Mouse (Mus musculus) liver, postnatal 0 days (tissue): ENCODE data around the gene Epn2. TPM values are rescaled to one million over a fixed set of nuclear protein-coding genes. Genes with fewer than 3 reads are reported as not detected.

Experiments
- ATAC-seq: fragments of 200-750 bp; cut with Nextera tagmentation; 2 replicates; pipeline ENCODE4 v1.8.0; 2017; ENCODE audit warnings: mild to moderate bottlenecking, moderate library complexity
- DNase-seq: peaks from one replicate; pipeline ENCODE4 v3.0.0-alpha.2; 2016
- H3K27ac ChIP-seq: fragments of 300-500 bp; sonication (generic); 2 replicates; pipeline ENCODE4 v1.5.1; 2014; ENCODE audit warnings: antibody characterized with exemption, moderate library complexity, mild to moderate bottlenecking, low read depth
- H3K27me3 ChIP-seq: fragments of 300-500 bp; sonication (generic); 2 replicates; pipeline ENCODE4 v1.6.1; 2014; ENCODE audit warnings: low read length, control low read depth, mixed read lengths; ENCODE audit not compliant: insufficient read depth
- H3K36me3 ChIP-seq: fragments of 300-500 bp; sonication (generic); replicated peaks from 2 replicates; pipeline ENCODE4 v1.6.1; 2014; ENCODE audit warnings: mild to moderate bottlenecking, control low read depth, low read length, moderate library complexity, mixed read lengths; ENCODE audit not compliant: insufficient read depth
- H3K4me1 ChIP-seq: fragments of 300-500 bp; sonication (generic); 2 replicates; pipeline ENCODE4 v1.6.1; 2014; ENCODE audit warnings: antibody characterized with exemption, mild to moderate bottlenecking, control low read depth; ENCODE audit not compliant: insufficient read depth
- H3K4me2 ChIP-seq: fragments of 300-500 bp; sonication (generic); 2 replicates; pipeline ENCODE4 v1.6.1; 2014; ENCODE audit warnings: low read depth, mild to moderate bottlenecking, low read length, moderate library complexity, mixed read lengths
- H3K4me3 ChIP-seq: fragments of 300-500 bp; sonication (generic); 2 replicates; pipeline ENCODE4 v1.5.1; 2014; ENCODE audit warnings: low read depth, low read length
- H3K9ac ChIP-seq: fragments of 300-500 bp; sonication (generic); replicated peaks from 2 replicates; pipeline ENCODE4 v1.6.1; 2014; ENCODE audit warnings: mild to moderate bottlenecking, moderate library complexity
- H3K9me3 ChIP-seq: fragments of 300-500 bp; sonication (generic); 2 replicates; pipeline ENCODE4 v1.6.1; 2016; ENCODE audit warnings: mild to moderate bottlenecking, control low read depth, low read length, mixed read lengths
- CTCF ChIP-seq: sonication (generic); IDR thresholded peaks from 2 replicates; pipeline ENCODE4 v1.5.1; 2016; ENCODE audit warnings: antibody characterized with exemption, low read depth
- EP300 ChIP-seq: IDR thresholded peaks from 2 replicates; pipeline ENCODE4 v1.6.1; 2016; ENCODE audit warnings: antibody characterized with exemption, low read depth, mild to moderate bottlenecking
- WGBS: fragments of 180-500 bp; shearing (Covaris S2); extraction: QIAGEN DNeasy Blood & Tissue Kit; methylation state at CpG from one replicate; pipeline ENCODE4 v1.1.7; 2014; ENCODE audit not compliant: insufficient replicate concordance; 5-methylcytosine and 5-hydroxymethylcytosine counted together
- polyA plus RNA-seq: library from polyadenylated mRNA; unstranded; fragments of >200 nt; fragmentation: Nextera tagmentation; extraction: Ambion mirVana; gene quantifications from 2 replicates; pipeline ENCODE4 v1.2.1, GENCODE M21; 2015

The Epn2 gene
- polyA plus RNA-seq, 1 experiment from 2014 or later = 3.1 TPM

GRCm38 (mm10) chr11:61504713-61505257 is 74.7 kb downstream of the Epn2 start, which contains the start of gene B9d1:
Gene B9d1 (plus strand): TSS chr11:61505144.
- H3K27me3 ChIP-seq = no peaks in the 10 kb centered on the region
- no peaks in the 10 kb centered on the region for H3K36me3 ChIP-seq
- DNase-seq (peak; percentile 91), ATAC-seq (peak; percentile 94)
- 1% methylated on average over 39 of the region's 39 CpGs for WGBS
- H3K9ac ChIP-seq = peak within 1 kb of the TSS; percentile 61
- H3K4me1 ChIP-seq = no peaks in the 10 kb centered on the region
- H3K9me3 ChIP-seq = no peaks in the 10 kb centered on the region
- H3K27ac ChIP-seq = no peak within 1 kb of the TSS
- H3K4me2 ChIP-seq = peak within 1 kb of the TSS; percentile 70
- TF ChIP-seq CTCF = peak; percentile 99
- TF ChIP-seq EP300 = no peak
- peak within 1 kb of the TSS; percentile 57 for H3K4me3 ChIP-seq

GRCm38 (mm10) chr11:61503933-61504332 is 75.6 kb downstream of the Epn2 start:
- Histone ChIP-seq H3K36me3 (no peaks in the 10 kb centered on the region), H3K27ac (no peak overlapping the region), H3K4me2 (no peak overlapping the region), H3K4me3 (no peak overlapping the region), H3K4me1 (0 out of 2 replicates have a peak, but pooled peaks cover under 1% of the 10 kb centered on the region), H3K9me3 (no peaks in the 10 kb centered on the region), H3K27me3 (no peaks in the 10 kb centered on the region), H3K9ac (no peak overlapping the region)
- TF ChIP-seq CTCF (no peak), EP300 (no peak)
- ATAC-seq (no peak), DNase-seq (no peak)
- 76% methylated on average over 8 of the region's 8 CpGs for WGBS

GRCm38 (mm10) chr11:61498736-61499504 is 80.6 kb downstream of the Epn2 start:
- no peaks in the 10 kb centered on the region for H3K27me3 ChIP-seq
- TF ChIP-seq EP300 = no peak
- TF ChIP-seq CTCF = no peak
- peaks cover 10% of the 10 kb centered on the region; the same call in 1 of the 2 replicates for H3K4me1 ChIP-seq
- H3K4me2 ChIP-seq = no peak overlapping the region
- H3K36me3 ChIP-seq = no peaks in the 10 kb centered on the region
- H3K9me3 ChIP-seq = no peaks in the 10 kb centered on the region
- DNase-seq (no peak), ATAC-seq (no peak)
- WGBS = 27% methylated on average over 6 of the region's 6 CpGs
- no peak overlapping the region for H3K4me3 ChIP-seq
- H3K9ac ChIP-seq = no peak overlapping the region
- H3K27ac ChIP-seq = no peak overlapping the region

GRCm38 (mm10) chr11:61497490-61497889 is 82.0 kb downstream of the Epn2 start:
- WGBS = 48% methylated on average over 1 of the region's 1 CpGs
- no peaks in the 10 kb centered on the region for H3K9me3 ChIP-seq
- ATAC-seq (no peak), DNase-seq (no peak)
- peaks cover 21% of the 10 kb centered on the region; the same call in 1 of the 2 replicates for H3K4me1 ChIP-seq
- no peak overlapping the region for H3K4me2 ChIP-seq
- no peak overlapping the region for H3K4me3 ChIP-seq
- H3K9ac ChIP-seq = no peak overlapping the region
- no peak overlapping the region for H3K27ac ChIP-seq
- TF ChIP-seq EP300 (no peak), CTCF (no peak)
- H3K27me3 ChIP-seq = no peaks in the 10 kb centered on the region
- H3K36me3 ChIP-seq = no peaks in the 10 kb centered on the region

GRCm38 (mm10) chr11:61495528-61495927 is 84.0 kb downstream of the Epn2 start:
- peaks cover 21% of the 10 kb centered on the region; the same call in 1 of the 2 replicates for H3K4me1 ChIP-seq
- H3K4me2 ChIP-seq = no peak overlapping the region
- TF ChIP-seq EP300 = no peak
- no peak for TF ChIP-seq CTCF
- no peaks in the 10 kb centered on the region for H3K9me3 ChIP-seq
- H3K36me3 ChIP-seq = peaks cover 12% of the 10 kb centered on the region
- WGBS = 81% methylated on average over 2 of the region's 2 CpGs
- DNase-seq = no peak
- no peak overlapping the region for H3K27ac ChIP-seq
- no peak for ATAC-seq
- H3K9ac ChIP-seq = no peak overlapping the region
- no peak overlapping the region for H3K4me3 ChIP-seq
- H3K27me3 ChIP-seq = no peaks in the 10 kb centered on the region

- peaks cover 18% of the 10 kb centered on the region for H3K36me3 ChIP-seq
- H3K4me2 ChIP-seq = peak within 1 kb of the TSS; percentile 89
- peak within 1 kb of the TSS; percentile 64 for H3K9ac ChIP-seq
- H3K27ac ChIP-seq = peak within 1 kb of the TSS; percentile 76
- H3K4me1 ChIP-seq = peaks cover 21% of the 10 kb centered on the region; the same call in 1 of the 2 replicates
- H3K4me3 ChIP-seq = peak within 1 kb of the TSS; percentile 68
- ATAC-seq (peak; percentile 97), DNase-seq (peak; percentile 99)
- H3K9me3 ChIP-seq = no peaks in the 10 kb centered on the region
- no peaks in the 10 kb centered on the region for H3K27me3 ChIP-seq
- TF ChIP-seq EP300 (no peak), CTCF (no peak)
- under 1% methylated on average over 60 of the region's 62 CpGs for WGBS
Measured at GRCm38 (mm10) chr11:61494129-61494997, 85.1 kb downstream of the Epn2 start, which contains the start of gene Mapk7. Gene Mapk7 (minus strand): TSS chr11:61494406.
